Mouse (Mus musculus) stomach, embryonic 16.5 days (tissue): ENCODE measurements around the gene Ndc80. TPM values are rescaled to one million over a fixed set of nuclear protein-coding genes. Genes with fewer than 3 reads are reported as not detected.
"Not testable (repeated sequence)": the region's sequence is repeated elsewhere in the genome, so short reads cannot be mapped to it uniquely, and the experiment has no call there.

Experiments
- ATAC-seq: fragments of 200-750 bp; cut with Nextera tagmentation; 2 replicates; pipeline ENCODE4 v1.8.0; 2017; ENCODE audit warnings: moderate number of reproducible peaks, moderate TSS enrichment; ENCODE audit not compliant: insufficient read depth, low FRiP score
- H3K27ac ChIP-seq: fragments of 300-500 bp; sonication (generic); 2 replicates; pipeline ENCODE4 v1.5.1; 2014; ENCODE audit warnings: low read length
- H3K27me3 ChIP-seq: fragments of 300-500 bp; sonication (generic); 2 replicates; pipeline ENCODE4 v1.6.1; 2014; ENCODE audit warnings: low read length, control low read depth, mixed read lengths; ENCODE audit not compliant: control insufficient read depth, insufficient read depth
- H3K36me3 ChIP-seq: fragments of 300-500 bp; sonication (generic); 2 replicates; pipeline ENCODE4 v1.6.1; 2014; ENCODE audit warnings: low read length; ENCODE audit not compliant: control insufficient read depth, insufficient read depth
- H3K4me1 ChIP-seq: fragments of 300-500 bp; sonication (generic); 2 replicates; pipeline ENCODE4 v1.6.1; 2014; ENCODE audit warnings: low read length, control low read depth, mixed read lengths; ENCODE audit not compliant: control insufficient read depth, insufficient read depth
- H3K4me2 ChIP-seq: fragments of 300-500 bp; sonication (generic); 2 replicates; pipeline ENCODE4 v1.6.1; 2014; ENCODE audit warnings: low read depth, low read length, mixed read lengths
- H3K4me3 ChIP-seq: fragments of 300-500 bp; sonication (generic); replicated peaks from 2 replicates; pipeline ENCODE4 v1.5.1; 2014; ENCODE audit warnings: mild to moderate bottlenecking, low read length
- H3K9ac ChIP-seq: fragments of 300-500 bp; sonication (generic); 2 replicates; pipeline ENCODE4 v1.6.1; 2014; ENCODE audit warnings: low read length
- H3K9me3 ChIP-seq: fragments of 300-500 bp; sonication (generic); replicated peaks from 2 replicates; pipeline ENCODE4 v1.6.1; 2016; ENCODE audit warnings: low read length, control low read depth; ENCODE audit not compliant: control insufficient read depth
- WGBS: fragments of 180-500 bp; shearing (Covaris S2); extraction: QIAGEN DNeasy Blood & Tissue Kit; methylation state at CpG from one replicate; pipeline ENCODE4 v1.1.7; 2014; 5-methylcytosine and 5-hydroxymethylcytosine counted together
- polyA plus RNA-seq: library from polyadenylated mRNA; unstranded; fragments of >200 nt; fragmentation: Nextera tagmentation; extraction: Ambion mirVana; gene quantifications from 2 replicates; pipeline ENCODE4 v1.2.1, GENCODE M21; 2015

Ndc80 gene
- polyA plus RNA-seq, 1 experiment from 2014 or later, result 37.9 TPM

DNA sequence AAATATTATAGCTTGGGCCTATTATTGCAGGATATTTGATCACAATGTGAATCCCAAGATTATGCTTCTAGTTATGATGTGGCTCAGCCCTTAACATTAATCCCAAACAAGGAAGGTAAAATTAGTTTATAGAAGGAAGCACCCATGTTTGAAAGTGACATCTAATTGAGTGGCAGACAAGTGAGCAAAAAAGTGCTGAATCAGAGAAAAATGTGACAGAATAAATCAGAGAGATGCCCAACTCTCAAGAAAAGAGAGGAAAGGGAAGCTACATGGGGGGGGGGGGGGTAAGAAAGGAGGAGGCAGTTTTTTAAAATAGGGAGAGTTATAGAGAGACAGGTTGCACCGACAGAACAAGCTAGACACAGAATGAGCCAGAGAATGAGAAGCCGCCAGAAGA lies 55.4 kb downstream of the Ndc80 start:
- no peaks in the 10 kb centered on the region for H3K36me3 ChIP-seq
- WGBS, result 58% methylated on average over 2 of the region's 2 CpGs
- no peaks in the 10 kb centered on the region for H3K27me3 ChIP-seq
- H3K9me3 ChIP-seq, result no peaks in the 10 kb centered on the region
- no peak for ATAC-seq
- H3K27ac ChIP-seq, result no peak overlapping the region
- H3K4me1 ChIP-seq, result peaks cover 6% of the 10 kb centered on the region
- no peak overlapping the region for H3K4me3 ChIP-seq
- H3K4me2 ChIP-seq, result no peak overlapping the region
- no peak overlapping the region for H3K9ac ChIP-seq

GRCm38 (mm10) chr17:71460312-71460711 lies 66.3 kb downstream of the Ndc80 start:
- H3K4me3 ChIP-seq, result no peak overlapping the region
- no peak for ATAC-seq
- H3K4me2 ChIP-seq, result no peak overlapping the region
- H3K9me3 ChIP-seq, result no peaks in the 10 kb centered on the region
- no peaks in the 10 kb centered on the region for H3K27me3 ChIP-seq
- no peak overlapping the region for H3K9ac ChIP-seq
- peaks cover 3% of the 10 kb centered on the region; the same call in 1 of the 2 replicates for H3K36me3 ChIP-seq
- 95% methylated on average over 3 of the region's 3 CpGs for WGBS
- H3K4me1 ChIP-seq, result no peaks in the 10 kb centered on the region
- no peak overlapping the region for H3K27ac ChIP-seq

GRCm38 (mm10) chr17:71459818-71460217 lies 66.8 kb downstream of the Ndc80 start, which contains the start of gene Gm4707:
Gene Gm4707 (minus strand): TSS chr17:71459918.
- H3K4me1 ChIP-seq, result no peaks in the 10 kb centered on the region
- 95% methylated on average over 2 of the region's 2 CpGs for WGBS
- no peak within 1 kb of the TSS for H3K4me3 ChIP-seq
- H3K27ac ChIP-seq, result no peak within 1 kb of the TSS
- no peaks in the 10 kb centered on the region for H3K9me3 ChIP-seq
- H3K27me3 ChIP-seq, result no peaks in the 10 kb centered on the region
- no peak within 1 kb of the TSS for H3K4me2 ChIP-seq
- no peak for ATAC-seq
- H3K9ac ChIP-seq, result no peak within 1 kb of the TSS
- H3K36me3 ChIP-seq, result peaks cover 6% of the 10 kb centered on the region; the same call in 1 of the 2 replicates

- not testable (repeated sequence) for H3K4me1 ChIP-seq, H3K4me3 ChIP-seq, H3K9me3 ChIP-seq, H3K9ac ChIP-seq, ATAC-seq, H3K4me2 ChIP-seq, H3K27ac ChIP-seq, H3K36me3 ChIP-seq, H3K27me3 ChIP-seq
- 93% methylated on average over 5 of the region's 6 CpGs for WGBS
These were observed 69.3 kb downstream of the Ndc80 start for GRCm38 (mm10) chr17:71457361-71457760.

Other genes starting within 250 kb of the Ndc80 start
- gene Emilin2, start 214.9 kb downstream of the Ndc80 start, polyA plus RNA-seq, result 3.0 and 4.5 TPM in 2 replicates
- gene Gm4707, start 66.9 kb downstream of the Ndc80 start, polyA plus RNA-seq, result 3.3 and 3.7 TPM in 2 replicates
- gene Smchd1, start 51.5 kb downstream of the Ndc80 start, polyA plus RNA-seq, result 42.8 and 45.4 TPM in 2 replicates
- 0.49 and 0.54 TPM in 2 replicates for gene Spdya, start 25.2 kb upstream of the Ndc80 start, polyA plus RNA-seq
- gene Wdr43, start 89.0 kb upstream of the Ndc80 start, polyA plus RNA-seq, result 72.9 and 73.1 TPM in 2 replicates
- 0.75 and 1.2 TPM in 2 replicates for gene Togaram2, start 146.4 kb upstream of the Ndc80 start, polyA plus RNA-seq
- not detected in 2 replicates for gene Pcare, start 226.0 kb upstream of the Ndc80 start, polyA plus RNA-seq
- 7.1 and 8.5 TPM in 2 replicates for gene Clip4, start 241.6 kb upstream of the Ndc80 start, polyA plus RNA-seq